Mouse (Mus musculus): ENCODE measurements around the gene Ankrd9. TPM values are rescaled to one million over a fixed set of nuclear protein-coding genes. Genes with fewer than 3 reads are reported as not detected.
A peak's percentile ranks its signal among the peaks of the same experiment; 100 is the strongest.

The Ankrd9 gene
- polyA plus RNA-seq, 1 experiment from 2014 or later = 7.1 TPM

DNA sequence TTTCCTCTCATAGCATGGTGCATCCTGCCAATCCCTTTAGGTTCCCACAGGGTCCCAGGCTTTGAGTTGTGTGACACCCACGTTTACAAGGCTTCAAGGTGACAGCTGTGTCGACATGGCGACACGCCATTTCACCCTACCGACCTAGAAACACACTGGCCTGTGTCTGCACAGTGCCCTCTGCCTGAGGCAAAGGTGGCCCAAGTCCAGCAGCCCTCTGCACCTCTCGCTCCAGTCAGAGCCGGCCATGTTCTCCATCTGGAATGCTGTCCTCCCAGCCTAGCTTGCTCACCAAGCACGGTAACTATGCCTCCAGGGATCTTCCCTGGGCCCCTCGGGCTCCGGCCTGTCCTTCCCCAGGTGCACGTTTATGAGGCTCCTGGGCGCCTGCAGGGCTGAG, 13.9 kb upstream of the Ankrd9 start:
- no peak overlapping the region for H3K27ac ChIP-seq
- H3K4me2 ChIP-seq (replicated peaks) = no peak overlapping the region
- no peaks in the 10 kb centered on the region for H3K4me1 ChIP-seq (replicated peaks; ENCODE audit: control insufficient read depth, insufficient read depth, low read length)
- H3K36me3 ChIP-seq (replicated peaks; ENCODE audit: control insufficient read depth, insufficient read depth) = no peaks in the 10 kb centered on the region
- H3K27me3 ChIP-seq (ENCODE audit: control insufficient read depth, insufficient read depth, low read length) = no peaks in the 10 kb centered on the region
- no peak overlapping the region for H3K9ac ChIP-seq
- 0 out of 2 replicates have a peak, but pooled peaks cover 1% of the 10 kb centered on the region for H3K9me3 ChIP-seq (ENCODE audit: control insufficient read depth, low read length)
- no peak for DNase-seq (ENCODE audit: low spot score)
- 78% methylated on average over 12 of the region's 12 CpGs for WGBS
- H3K4me3 ChIP-seq (replicated peaks; ENCODE audit: low read length) = no peak overlapping the region
- ATAC-seq (ENCODE audit: low FRiP score) = no peak

DNA sequence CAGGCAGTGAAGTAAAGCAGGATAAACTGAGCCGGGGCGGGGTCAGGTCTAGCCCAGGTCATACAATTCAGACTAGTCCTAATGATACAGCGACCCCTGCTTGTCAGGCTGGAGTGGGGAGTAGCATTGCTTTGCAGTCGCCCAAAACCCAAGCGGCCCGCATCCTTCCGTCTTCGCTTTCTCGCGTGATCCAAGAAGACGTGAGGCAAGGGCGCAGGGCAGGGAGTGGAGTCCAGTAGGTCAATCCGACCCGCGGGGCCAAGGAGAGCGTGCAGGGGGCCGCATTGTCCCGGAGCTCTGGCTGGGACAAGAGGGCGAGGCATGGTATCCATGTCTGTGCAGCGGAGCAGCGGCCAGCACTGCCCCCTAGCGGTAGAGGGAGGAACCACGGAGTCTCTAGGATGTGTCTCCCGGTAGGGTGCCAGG, 13.3 kb upstream of the Ankrd9 start:
- ATAC-seq (ENCODE audit: low FRiP score) = peak; percentile 84
- H3K27ac ChIP-seq = 0 out of 2 replicates have a peak overlapping the region, but pooled peaks have one; percentile 52
- no peaks in the 10 kb centered on the region for H3K4me1 ChIP-seq (replicated peaks; ENCODE audit: control insufficient read depth, insufficient read depth, low read length)
- no peaks in the 10 kb centered on the region for H3K9me3 ChIP-seq (ENCODE audit: control insufficient read depth, low read length)
- H3K4me2 ChIP-seq (replicated peaks) = peak overlapping the region; percentile 58
- peak overlapping the region; percentile 58 for H3K9ac ChIP-seq
- WGBS = under 1% methylated on average over 24 of the region's 24 CpGs
- H3K4me3 ChIP-seq (replicated peaks; ENCODE audit: low read length) = peak overlapping the region; percentile 40
- H3K36me3 ChIP-seq (replicated peaks; ENCODE audit: control insufficient read depth, insufficient read depth) = no peaks in the 10 kb centered on the region
- DNase-seq (ENCODE audit: low spot score) = peak; percentile 89
- H3K27me3 ChIP-seq (ENCODE audit: control insufficient read depth, insufficient read depth, low read length) = no peaks in the 10 kb centered on the region

DNA sequence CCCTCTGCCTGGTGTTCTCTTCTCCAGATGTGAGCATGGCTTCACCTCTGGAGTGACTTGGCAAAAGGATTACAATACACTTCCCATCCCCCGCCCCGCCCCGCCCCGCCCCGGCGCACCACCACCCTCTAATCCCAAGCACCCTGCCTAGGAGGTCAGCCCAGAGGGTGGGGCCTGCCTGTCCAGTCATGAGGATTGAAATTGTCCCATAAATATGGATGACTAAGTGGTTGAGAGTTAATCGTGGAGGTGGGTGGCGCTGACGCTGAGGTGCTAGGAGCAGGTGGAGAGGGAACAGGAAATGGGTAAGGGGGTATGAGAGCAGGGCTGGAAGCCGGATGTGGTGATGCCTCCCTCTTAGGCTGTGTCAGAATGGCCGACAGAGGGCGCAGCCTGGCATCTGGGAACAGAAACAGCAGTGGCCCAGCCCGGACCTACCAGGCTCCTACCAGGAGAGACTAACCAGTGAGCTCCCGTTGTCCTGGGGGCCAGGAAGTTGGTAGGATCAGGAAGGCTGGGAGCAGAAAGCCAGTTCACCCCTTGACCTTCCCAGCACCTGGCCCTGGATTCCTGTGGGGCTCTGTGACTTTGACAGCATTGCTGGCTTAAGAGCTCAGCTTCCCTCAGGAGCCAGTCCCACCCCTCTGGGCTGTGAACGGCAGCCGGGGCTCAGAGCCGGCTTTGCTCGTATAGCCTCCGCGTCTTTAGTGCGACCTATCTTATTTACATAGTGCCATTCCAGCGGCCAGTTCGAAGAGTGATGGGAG, 12.7 kb upstream of the Ankrd9 start:
- Histone ChIP-seq H3K4me3 (replicated peaks; ENCODE audit: low read length) (peak overlapping the region; percentile 40), H3K4me2 (replicated peaks) (peak overlapping the region; percentile 58), H3K9ac (peak overlapping the region; percentile 58; the same call in 1 of the 2 replicates), H3K36me3 (replicated peaks; ENCODE audit: control insufficient read depth, insufficient read depth) (no peaks in the 10 kb centered on the region), H3K9me3 (ENCODE audit: control insufficient read depth, low read length) (no peaks in the 10 kb centered on the region), H3K27me3 (ENCODE audit: control insufficient read depth, insufficient read depth, low read length) (no peaks in the 10 kb centered on the region), H3K27ac (peak overlapping the region; percentile 43; the same call in 1 of the 2 replicates), H3K4me1 (replicated peaks; ENCODE audit: control insufficient read depth, insufficient read depth, low read length) (no peaks in the 10 kb centered on the region)
- ATAC-seq (ENCODE audit: low FRiP score) (peak; percentile 85), DNase-seq (ENCODE audit: low spot score) (peak; percentile 72)
- WGBS = 1% methylated on average over 23 of the region's 23 CpGs

DNA sequence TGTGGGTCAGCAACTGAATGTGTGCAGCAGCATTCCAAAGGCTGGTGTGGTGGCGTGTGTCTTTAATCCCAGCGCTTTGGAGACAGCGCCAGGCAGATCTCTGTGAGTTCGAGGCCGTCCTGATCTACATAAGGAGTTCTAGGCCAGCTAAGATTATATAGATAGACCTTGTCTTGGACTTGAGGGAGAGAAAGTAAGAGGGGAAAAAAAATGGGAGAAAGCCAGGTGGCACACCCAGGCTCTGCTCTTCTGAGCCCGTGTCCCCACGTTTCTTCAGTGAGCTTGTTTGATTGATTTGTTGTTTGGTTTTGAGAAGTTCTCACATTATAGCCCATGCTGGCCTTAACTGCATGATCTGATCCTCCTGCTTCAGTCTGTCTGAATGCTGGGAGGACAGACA, 11.7 kb upstream of the Ankrd9 start:
- H3K9ac ChIP-seq = no peak overlapping the region
- H3K9me3 ChIP-seq (ENCODE audit: control insufficient read depth, low read length) = no peaks in the 10 kb centered on the region
- ATAC-seq (ENCODE audit: low FRiP score) = no peak
- H3K4me3 ChIP-seq (replicated peaks; ENCODE audit: low read length) = no peak overlapping the region
- DNase-seq (ENCODE audit: low spot score) = no peak
- no peak overlapping the region for H3K4me2 ChIP-seq (replicated peaks)
- no peak overlapping the region for H3K27ac ChIP-seq
- no peaks in the 10 kb centered on the region for H3K27me3 ChIP-seq (ENCODE audit: control insufficient read depth, insufficient read depth, low read length)
- no peaks in the 10 kb centered on the region for H3K36me3 ChIP-seq (replicated peaks; ENCODE audit: control insufficient read depth, insufficient read depth)
- WGBS = 90% methylated on average over 7 of the region's 7 CpGs
- no peaks in the 10 kb centered on the region for H3K4me1 ChIP-seq (replicated peaks; ENCODE audit: control insufficient read depth, insufficient read depth, low read length)

DNA sequence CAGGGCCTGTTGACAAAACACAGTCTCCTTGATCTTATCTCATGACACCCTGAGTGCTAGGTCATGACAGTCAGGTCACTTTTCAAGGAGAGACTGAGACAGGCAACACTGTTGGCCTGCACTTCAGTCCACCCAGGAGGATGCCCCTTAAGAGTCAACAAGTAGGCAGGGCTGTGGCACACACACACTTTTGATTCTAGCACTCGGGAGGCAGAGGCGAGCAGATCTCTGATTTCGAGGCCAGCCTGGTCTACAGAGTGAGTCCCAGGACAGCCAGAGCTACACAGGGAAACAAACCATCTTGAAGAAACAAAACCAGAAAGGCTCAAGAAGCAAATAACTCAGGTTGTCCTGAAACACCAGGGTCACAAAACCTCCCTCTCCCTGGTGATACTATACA, 10.6 kb upstream of the Ankrd9 start:
- Histone ChIP-seq H3K9me3 (ENCODE audit: control insufficient read depth, low read length) (no peaks in the 10 kb centered on the region), H3K4me2 (replicated peaks) (no peak overlapping the region)

DNA sequence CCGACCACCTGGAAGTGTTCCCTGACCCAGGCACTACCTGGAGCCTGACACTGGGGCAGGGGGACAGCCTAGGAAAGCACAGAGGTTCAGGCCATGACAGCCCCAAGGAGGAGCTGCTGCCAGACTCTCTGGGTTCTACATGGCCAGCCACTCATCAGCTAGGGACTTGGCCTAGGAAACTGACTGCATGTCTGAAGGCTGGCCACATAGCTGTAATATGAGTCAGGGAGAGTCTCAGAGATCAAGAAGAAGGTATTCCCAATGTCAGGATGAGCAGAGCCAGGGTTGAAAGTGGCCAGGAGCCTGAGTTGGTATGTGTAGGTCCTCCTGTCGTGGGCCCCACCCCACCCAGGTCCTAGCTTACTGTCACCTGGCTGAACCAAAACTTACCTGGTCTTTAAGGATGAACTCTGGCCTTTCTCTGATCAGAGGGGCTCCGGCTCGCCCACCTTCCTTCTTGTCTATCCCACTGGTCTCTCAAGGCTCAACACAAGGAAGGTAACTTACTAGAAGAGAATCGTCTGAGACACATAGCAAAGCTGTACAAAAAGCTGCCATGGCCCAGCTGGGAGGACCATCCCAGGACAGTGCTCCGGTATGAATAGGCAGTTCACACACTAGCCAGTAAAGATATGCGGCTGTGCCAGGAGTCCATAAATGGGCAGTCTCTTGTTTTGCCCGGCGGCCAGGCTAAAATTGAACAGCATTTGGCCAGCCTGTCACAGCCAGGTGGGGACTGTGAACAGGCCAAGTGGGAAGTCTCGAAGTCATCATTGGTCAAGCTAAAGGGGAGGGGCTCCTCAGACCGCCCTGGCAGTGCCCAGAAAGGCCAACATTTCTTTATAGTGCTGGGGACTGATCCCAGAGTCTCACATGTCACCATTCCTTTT, 7.9 kb upstream of the Ankrd9 start:
- Histone ChIP-seq H3K27ac (no peak overlapping the region), H3K4me3 (replicated peaks; ENCODE audit: low read length) (no peak overlapping the region), H3K4me2 (replicated peaks) (no peak overlapping the region), H3K4me1 (replicated peaks; ENCODE audit: control insufficient read depth, insufficient read depth, low read length) (no peaks in the 10 kb centered on the region), H3K9ac (no peak overlapping the region), H3K27me3 (ENCODE audit: control insufficient read depth, insufficient read depth, low read length) (no peaks in the 10 kb centered on the region), H3K9me3 (ENCODE audit: control insufficient read depth, low read length) (no peaks in the 10 kb centered on the region), H3K36me3 (replicated peaks; ENCODE audit: control insufficient read depth, insufficient read depth) (no peaks in the 10 kb centered on the region)
- no peak for ATAC-seq (ENCODE audit: low FRiP score)
- 86% methylated on average over 11 of the region's 11 CpGs for WGBS
- DNase-seq (ENCODE audit: low spot score) = no peak

More for the DNA sequence above, 10.6 kb upstream of the Ankrd9 start:
- Histone ChIP-seq H3K36me3 (replicated peaks; ENCODE audit: control insufficient read depth, insufficient read depth) (no peaks in the 10 kb centered on the region), H3K27ac (no peak overlapping the region), H3K4me3 (replicated peaks; ENCODE audit: low read length) (no peak overlapping the region), H3K9ac (no peak overlapping the region), H3K27me3 (ENCODE audit: control insufficient read depth, insufficient read depth, low read length) (no peaks in the 10 kb centered on the region), H3K4me1 (replicated peaks; ENCODE audit: control insufficient read depth, insufficient read depth, low read length) (no peaks in the 10 kb centered on the region)
- 95% methylated on average over 3 of the region's 3 CpGs for WGBS
- ATAC-seq (ENCODE audit: low FRiP score) (no peak), DNase-seq (ENCODE audit: low spot score) (no peak)

DNA sequence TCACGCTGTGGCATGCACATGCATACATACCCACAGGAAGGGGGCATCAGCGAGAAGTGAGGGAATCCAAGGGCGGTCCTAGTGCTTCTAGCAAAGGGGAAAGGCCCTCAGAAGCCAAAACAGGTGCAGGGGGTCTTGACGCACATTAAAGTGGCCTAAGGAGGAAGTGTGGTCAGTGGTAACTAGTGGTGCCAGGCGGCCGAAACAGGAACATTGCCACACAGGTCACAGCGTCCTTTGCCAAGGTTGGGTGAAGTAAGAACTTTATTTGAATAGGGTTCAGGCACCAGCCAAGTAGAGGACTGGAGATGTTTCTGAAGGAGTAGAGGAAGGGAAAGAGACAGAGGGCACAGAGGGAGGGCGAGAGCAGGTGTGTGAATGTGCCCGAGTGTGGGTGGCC, 6.3 kb upstream of the Ankrd9 start:
- H3K27me3 ChIP-seq (ENCODE audit: control insufficient read depth, insufficient read depth, low read length) = no peaks in the 10 kb centered on the region
- H3K36me3 ChIP-seq (replicated peaks; ENCODE audit: control insufficient read depth, insufficient read depth) = no peaks in the 10 kb centered on the region
- WGBS = 85% methylated on average over 9 of the region's 9 CpGs
- H3K4me3 ChIP-seq (replicated peaks; ENCODE audit: low read length) = no peak overlapping the region
- H3K27ac ChIP-seq = no peak overlapping the region
- no peaks in the 10 kb centered on the region for H3K4me1 ChIP-seq (replicated peaks; ENCODE audit: control insufficient read depth, insufficient read depth, low read length)
- H3K9ac ChIP-seq = no peak overlapping the region
- ATAC-seq (ENCODE audit: low FRiP score) = no peak
- H3K9me3 ChIP-seq (ENCODE audit: control insufficient read depth, low read length) = no peaks in the 10 kb centered on the region
- H3K4me2 ChIP-seq (replicated peaks) = no peak overlapping the region
- DNase-seq (ENCODE audit: low spot score) = no peak

DNA sequence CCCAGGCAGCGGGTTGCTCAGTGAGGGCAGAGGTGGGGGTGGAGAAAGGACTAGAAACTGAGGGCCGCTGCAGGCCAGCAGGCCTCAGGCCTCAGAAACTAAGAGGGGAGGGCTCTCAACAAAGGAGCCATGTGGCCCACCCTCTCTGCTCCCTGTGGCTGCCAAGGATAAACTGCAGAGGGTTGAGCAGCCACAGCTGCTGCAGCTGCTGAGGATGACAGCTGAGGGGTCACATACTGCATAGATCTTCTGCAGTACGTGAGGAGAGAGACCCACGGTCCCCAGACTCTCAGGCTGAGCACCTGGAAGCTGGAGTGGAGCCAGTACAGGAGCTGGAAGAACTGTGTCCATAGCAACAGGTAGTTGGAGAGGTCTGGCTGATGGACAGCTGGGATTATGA, 5.8 kb upstream of the Ankrd9 start:
- DNase-seq (ENCODE audit: low spot score) = no peak
- Histone ChIP-seq H3K4me3 (replicated peaks; ENCODE audit: low read length) (no peak overlapping the region), H3K27ac (no peak overlapping the region), H3K36me3 (replicated peaks; ENCODE audit: control insufficient read depth, insufficient read depth) (no peaks in the 10 kb centered on the region), H3K4me2 (replicated peaks) (no peak overlapping the region), H3K4me1 (replicated peaks; ENCODE audit: control insufficient read depth, insufficient read depth, low read length) (no peaks in the 10 kb centered on the region), H3K9me3 (ENCODE audit: control insufficient read depth, low read length) (no peaks in the 10 kb centered on the region), H3K27me3 (ENCODE audit: control insufficient read depth, insufficient read depth, low read length) (no peaks in the 10 kb centered on the region), H3K9ac (no peak overlapping the region)
- 81% methylated on average over 4 of the region's 4 CpGs for WGBS
- no peak for ATAC-seq (ENCODE audit: low FRiP score)

DNA sequence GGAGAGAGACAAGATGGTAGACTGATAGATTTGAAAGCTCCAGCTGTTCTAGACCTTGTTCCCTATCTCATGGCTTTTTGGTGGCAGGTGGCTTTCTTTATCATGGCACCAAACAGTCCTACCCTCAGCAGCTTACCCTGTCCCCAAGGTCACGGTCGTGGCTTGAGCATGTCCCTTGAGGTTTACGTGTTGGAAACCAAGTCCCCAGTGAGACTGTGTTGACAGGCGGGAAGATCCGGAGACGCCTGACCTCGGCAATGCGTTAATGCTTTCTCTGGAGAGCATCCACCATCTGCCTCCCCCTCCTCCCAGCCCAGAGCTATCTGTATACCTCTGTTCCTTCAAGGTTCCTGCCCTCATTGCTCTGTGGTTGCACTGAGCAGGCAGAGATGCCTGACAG, 4.9 kb upstream of the Ankrd9 start:
- Histone ChIP-seq H3K27ac (no peak overlapping the region), H3K4me2 (replicated peaks) (no peak overlapping the region), H3K4me3 (replicated peaks; ENCODE audit: low read length) (no peak overlapping the region), H3K9me3 (ENCODE audit: control insufficient read depth, low read length) (no peaks in the 10 kb centered on the region), H3K27me3 (ENCODE audit: control insufficient read depth, insufficient read depth, low read length) (no peaks in the 10 kb centered on the region), H3K4me1 (replicated peaks; ENCODE audit: control insufficient read depth, insufficient read depth, low read length) (peaks cover 4% of the 10 kb centered on the region; the same call in 1 of the 2 replicates), H3K36me3 (replicated peaks; ENCODE audit: control insufficient read depth, insufficient read depth) (no peaks in the 10 kb centered on the region), H3K9ac (no peak overlapping the region)
- DNase-seq (ENCODE audit: low spot score) = no peak
- ATAC-seq (ENCODE audit: low FRiP score) = no peak
- 79% methylated on average over 8 of the region's 8 CpGs for WGBS
